Mouse (Mus musculus) limb, embryonic 11.5 days (tissue): ENCODE results near the gene Tgm7. TPM values are rescaled to one million over a fixed set of nuclear protein-coding genes. Genes with fewer than 3 reads are reported as not detected.

Source experiments
- ATAC-seq: fragments of 200-750 bp; cut with Nextera tagmentation; 2 replicates; pipeline ENCODE4 v1.8.0; 2017; ENCODE audit warnings: low read depth; ENCODE audit not compliant: insufficient number of reproducible peaks, low FRiP score, low TSS enrichment
- DNase-seq: peaks from one replicate; pipeline ENCODE4 v3.0.0-alpha.2; 2015; ENCODE audit warnings: low spot score
- H3K27ac ChIP-seq: fragments of 300-500 bp; sonication (generic); replicated peaks from 2 replicates; pipeline ENCODE4 v1.5.1; 2014; ENCODE audit warnings: low read depth, mild to moderate bottlenecking, low read length
- H3K27me3 ChIP-seq: fragments of 300-500 bp; sonication (generic); 2 replicates; pipeline ENCODE4 v1.6.1; 2014; ENCODE audit warnings: mild to moderate bottlenecking, low read length, mixed read lengths; ENCODE audit not compliant: control insufficient read depth, insufficient read depth
- H3K36me3 ChIP-seq: fragments of 300-500 bp; sonication (generic); 2 replicates; pipeline ENCODE4 v1.6.1; 2014; ENCODE audit warnings: mild to moderate bottlenecking, low read length, moderate library complexity, mixed read lengths; ENCODE audit not compliant: control insufficient read depth, insufficient read depth
- H3K4me1 ChIP-seq: fragments of 300-500 bp; sonication (generic); 2 replicates; pipeline ENCODE4 v1.6.1; 2014; ENCODE audit warnings: low read length, mixed read lengths; ENCODE audit not compliant: control insufficient read depth, insufficient read depth
- H3K4me2 ChIP-seq: fragments of 300-500 bp; sonication (generic); 2 replicates; pipeline ENCODE4 v1.6.1; 2014; ENCODE audit warnings: low read depth, mild to moderate bottlenecking, moderate library complexity; ENCODE audit not compliant: severe bottlenecking
- H3K4me3 ChIP-seq: fragments of 300-500 bp; sonication (generic); 2 replicates; pipeline ENCODE4 v1.5.1; 2014; ENCODE audit warnings: low read depth, low read length
- H3K9ac ChIP-seq: fragments of 300-500 bp; sonication (generic); 2 replicates; pipeline ENCODE4 v1.6.1; 2014; ENCODE audit warnings: mild to moderate bottlenecking, low read length
- H3K9me3 ChIP-seq: fragments of 300-500 bp; sonication (generic); 2 replicates; pipeline ENCODE4 v1.6.1; 2016; ENCODE audit warnings: low read length; ENCODE audit not compliant: control insufficient read depth
- WGBS: fragments of 180-500 bp; shearing (Covaris S2); extraction: QIAGEN DNeasy Blood & Tissue Kit; methylation state at CpG from one replicate; pipeline ENCODE4 v1.1.7; 2014; 5-methylcytosine and 5-hydroxymethylcytosine counted together
- polyA plus RNA-seq: library from polyadenylated mRNA; unstranded; fragments of >200 nt; fragmentation: Nextera tagmentation; extraction: Ambion mirVana; gene quantifications from 2 replicates; pipeline ENCODE4 v1.2.1, GENCODE M21; 2014

Tgm7 gene
- polyA plus RNA-seq, 1 experiment from 2014 or later: not detected

GRCm38 (mm10) chr2:121057997-121058396, 51.6 kb downstream of the Tgm7 start:
- H3K9ac ChIP-seq: no peak overlapping the region
- no peak overlapping the region for H3K4me3 ChIP-seq
- H3K27ac ChIP-seq: no peak overlapping the region
- H3K27me3 ChIP-seq: no peaks in the 10 kb centered on the region
- no peaks in the 10 kb centered on the region for H3K9me3 ChIP-seq
- DNase-seq (no peak), ATAC-seq (no peak)
- 63% methylated on average over 6 of the region's 6 CpGs for WGBS
- H3K4me1 ChIP-seq: no peaks in the 10 kb centered on the region
- H3K4me2 ChIP-seq: no peak overlapping the region
- H3K36me3 ChIP-seq: no peaks in the 10 kb centered on the region

- Histone ChIP-seq H3K27me3 (no peaks in the 10 kb centered on the region), H3K9ac (no peak overlapping the region), H3K36me3 (no peaks in the 10 kb centered on the region), H3K9me3 (no peaks in the 10 kb centered on the region), H3K4me2 (no peak overlapping the region), H3K4me3 (no peak overlapping the region), H3K27ac (no peak overlapping the region), H3K4me1 (no peaks in the 10 kb centered on the region)
- DNase-seq (no peak), ATAC-seq (no peak)
- 73% methylated on average over 6 of the region's 6 CpGs for whole genome bisulfite sequencing
These were observed 53.7 kb downstream of the Tgm7 start for GRCm38 (mm10) chr2:121055915-121056314.

- WGBS: 82% methylated on average over 2 of the region's 2 CpGs
- Histone ChIP-seq H3K4me3 (no peak overlapping the region), H3K36me3 (no peaks in the 10 kb centered on the region), H3K4me1 (no peaks in the 10 kb centered on the region), H3K4me2 (no peak overlapping the region), H3K27ac (no peak overlapping the region), H3K27me3 (no peaks in the 10 kb centered on the region), H3K9ac (no peak overlapping the region), H3K9me3 (no peaks in the 10 kb centered on the region)
- DNase-seq: no peak
- no peak for ATAC-seq
These were observed 55.5 kb downstream of the Tgm7 start for GRCm38 (mm10) chr2:121054060-121054459.

GRCm38 (mm10) chr2:121052176-121052575, 57.4 kb downstream of the Tgm7 start:
- Histone ChIP-seq H3K4me1 (no peaks in the 10 kb centered on the region), H3K27me3 (no peaks in the 10 kb centered on the region), H3K36me3 (no peaks in the 10 kb centered on the region), H3K9me3 (no peaks in the 10 kb centered on the region), H3K27ac (no peak overlapping the region), H3K9ac (no peak overlapping the region), H3K4me3 (no peak overlapping the region), H3K4me2 (no peak overlapping the region)
- DNase-seq (no peak), ATAC-seq (no peak)
- 91% methylated on average over 5 of the region's 5 CpGs for WGBS

GRCm38 (mm10) chr2:121045653-121046052, 63.9 kb downstream of the Tgm7 start:
- ATAC-seq (no peak), DNase-seq (no peak)
- Histone ChIP-seq H3K27ac (no peak overlapping the region), H3K4me3 (no peak overlapping the region), H3K27me3 (no peaks in the 10 kb centered on the region), H3K9me3 (no peaks in the 10 kb centered on the region), H3K4me1 (no peaks in the 10 kb centered on the region), H3K9ac (no peak overlapping the region), H3K4me2 (no peak overlapping the region), H3K36me3 (no peaks in the 10 kb centered on the region)
- WGBS: 81% methylated on average over 4 of the region's 4 CpGs

Other genes starting within 250 kb of the Tgm7 start
- gene Ubr1, start 139.1 kb downstream of the Tgm7 start, polyA plus RNA-seq: 23.2 and 27.7 TPM in 2 replicates
- gene Tmem62, start 132.8 kb downstream of the Tgm7 start, polyA plus RNA-seq: 0.93 and 1.9 TPM in 2 replicates
- 32.7 and 36.6 TPM in 2 replicates for gene Ccndbp1, start 101.4 kb downstream of the Tgm7 start, polyA plus RNA-seq
- 3.0 and 4.8 TPM in 2 replicates for gene Epb42, start 72.7 kb downstream of the Tgm7 start, polyA plus RNA-seq
- not detected in 2 replicates for gene Tgm5, start 24.0 kb downstream of the Tgm7 start, polyA plus RNA-seq
- 23.0 and 24.6 TPM in 2 replicates for gene Adal, start 30.6 kb upstream of the Tgm7 start, polyA plus RNA-seq
- 19.6 and 22.6 TPM in 2 replicates for gene Lcmt2, start 30.9 kb upstream of the Tgm7 start, polyA plus RNA-seq
- 67.2 and 72.9 TPM in 2 replicates for gene Tubgcp4, start 60.9 kb upstream of the Tgm7 start, polyA plus RNA-seq
- gene Zscan29, start 61.3 kb upstream of the Tgm7 start, polyA plus RNA-seq: 11.7 and 12.6 TPM in 2 replicates
- 104 TPM in 2 replicates for gene Trp53bp1, start 161.6 kb upstream of the Tgm7 start, polyA plus RNA-seq
- gene Map1a, start 179.8 kb upstream of the Tgm7 start, polyA plus RNA-seq: 2.9 and 3.6 TPM in 2 replicates
- gene Ppip5k1, start 245.6 kb upstream of the Tgm7 start, polyA plus RNA-seq: 8.5 and 8.6 TPM in 2 replicates
- 2.0 and 2.1 TPM in 2 replicates for gene Ckmt1, start 247.9 kb upstream of the Tgm7 start, polyA plus RNA-seq